Mouse (Mus musculus) midbrain, embryonic 16.5 days (tissue): ENCODE results near the gene Asrgl1. TPM values are rescaled to one million over a fixed set of nuclear protein-coding genes. Genes with fewer than 3 reads are reported as not detected.

Experiments used
- ATAC-seq: fragments of 200-750 bp; cut with Nextera tagmentation; 2 replicates; pipeline ENCODE4 v1.8.0; 2017; ENCODE audit warnings: moderate TSS enrichment
- H3K27ac ChIP-seq: fragments of 300-500 bp; sonication (generic); 2 replicates; pipeline ENCODE4 v1.5.1; 2014; ENCODE audit warnings: mild to moderate bottlenecking, low read length, mixed read lengths
- H3K27me3 ChIP-seq: fragments of 300-500 bp; sonication (generic); 2 replicates; pipeline ENCODE4 v1.6.1; 2014; ENCODE audit warnings: low read depth, low read length, mixed read lengths; ENCODE audit not compliant: control insufficient read depth, insufficient read depth
- H3K36me3 ChIP-seq: fragments of 300-500 bp; sonication (generic); 2 replicates; pipeline ENCODE4 v1.6.1; 2014; ENCODE audit warnings: mild to moderate bottlenecking, low read length, moderate library complexity, mixed read lengths; ENCODE audit not compliant: control insufficient read depth, insufficient read depth
- H3K4me1 ChIP-seq: fragments of 300-500 bp; sonication (generic); 2 replicates; pipeline ENCODE4 v1.6.1; 2014; ENCODE audit warnings: mild to moderate bottlenecking, low read length, mixed read lengths; ENCODE audit not compliant: control insufficient read depth, insufficient read depth
- H3K4me2 ChIP-seq: fragments of 300-500 bp; sonication (generic); 2 replicates; pipeline ENCODE4 v1.6.1; 2014; ENCODE audit warnings: mild to moderate bottlenecking, low read length, mixed read lengths
- H3K4me3 ChIP-seq: fragments of 300-500 bp; sonication (generic); 2 replicates; pipeline ENCODE4 v1.5.1; 2014; ENCODE audit warnings: low read depth, mild to moderate bottlenecking, low read length, moderate library complexity, mixed read lengths
- H3K9ac ChIP-seq: fragments of 300-500 bp; sonication (generic); 2 replicates; pipeline ENCODE4 v1.6.1; 2014; ENCODE audit warnings: low read depth, low read length, mixed read lengths
- H3K9me3 ChIP-seq: fragments of 300-500 bp; sonication (generic); replicated peaks from 2 replicates; pipeline ENCODE4 v1.6.1; 2014; ENCODE audit warnings: mild to moderate bottlenecking, low read length, mixed read lengths; ENCODE audit not compliant: control insufficient read depth, poor library complexity, severe bottlenecking
- WGBS: fragments of 180-500 bp; shearing (Covaris S2); extraction: QIAGEN DNeasy Blood & Tissue Kit; methylation state at CpG from one replicate; pipeline ENCODE4 v1.1.7; 2014; 5-methylcytosine and 5-hydroxymethylcytosine counted together
- polyA plus RNA-seq: library from polyadenylated mRNA; unstranded; fragments of >200 nt; fragmentation: Nextera tagmentation; extraction: Ambion mirVana; gene quantifications from 2 replicates; pipeline ENCODE4 v1.2.1, GENCODE M21; 2015

The Asrgl1 gene
- polyA plus RNA-seq, 1 experiment from 2014 or later: 31.8 TPM

GRCm38 (mm10) chr19:9107379-9107755, 28.1 kb downstream of the Asrgl1 start:
- Histone ChIP-seq H3K27ac (no peak overlapping the region), H3K4me1 (no peaks in the 10 kb centered on the region), H3K9me3 (no peaks in the 10 kb centered on the region), H3K27me3 (no peaks in the 10 kb centered on the region), H3K9ac (no peak overlapping the region), H3K4me2 (no peak overlapping the region), H3K4me3 (no peak overlapping the region), H3K36me3 (0 out of 2 replicates have a peak, but pooled peaks cover 3% of the 10 kb centered on the region)
- 69% methylated on average over 1 of the region's 1 CpGs for WGBS
- ATAC-seq: no peak

- H3K4me3 ChIP-seq: no peak overlapping the region
- no peaks in the 10 kb centered on the region for H3K27me3 ChIP-seq
- 65% methylated on average over 4 of the region's 4 CpGs for WGBS
- no peaks in the 10 kb centered on the region for H3K36me3 ChIP-seq
- no peak overlapping the region for H3K27ac ChIP-seq
- ATAC-seq: no peak
- H3K4me1 ChIP-seq: no peaks in the 10 kb centered on the region
- H3K4me2 ChIP-seq: no peak overlapping the region
- H3K9ac ChIP-seq: no peak overlapping the region
- H3K9me3 ChIP-seq: no peaks in the 10 kb centered on the region
Observed at GRCm38 (mm10) chr19:9106751-9107378, 28.6 kb downstream of the Asrgl1 start.

GRCm38 (mm10) chr19:9106096-9106495, 29.3 kb downstream of the Asrgl1 start:
- no peak for ATAC-seq
- no peaks in the 10 kb centered on the region for H3K27me3 ChIP-seq
- no peaks in the 10 kb centered on the region for H3K9me3 ChIP-seq
- H3K27ac ChIP-seq: no peak overlapping the region
- no peak overlapping the region for H3K4me3 ChIP-seq
- no peaks in the 10 kb centered on the region for H3K36me3 ChIP-seq
- no peaks in the 10 kb centered on the region for H3K4me1 ChIP-seq
- H3K9ac ChIP-seq: no peak overlapping the region
- 71% methylated on average over 5 of the region's 5 CpGs for WGBS
- H3K4me2 ChIP-seq: no peak overlapping the region

GRCm38 (mm10) chr19:9105101-9105685, 30.2 kb downstream of the Asrgl1 start:
- Histone ChIP-seq H3K4me2 (no peak overlapping the region), H3K9ac (no peak overlapping the region), H3K27ac (no peak overlapping the region), H3K4me1 (no peaks in the 10 kb centered on the region), H3K4me3 (no peak overlapping the region), H3K9me3 (no peaks in the 10 kb centered on the region), H3K36me3 (no peaks in the 10 kb centered on the region), H3K27me3 (no peaks in the 10 kb centered on the region)
- 70% methylated on average over 3 of the region's 3 CpGs for WGBS
- no peak for ATAC-seq

GRCm38 (mm10) chr19:9103986-9104385, 31.4 kb downstream of the Asrgl1 start:
- no peak overlapping the region for H3K4me2 ChIP-seq

GRCm38 (mm10) chr19:9101062-9101457, 34.4 kb downstream of the Asrgl1 start:
- no peak overlapping the region for H3K4me2 ChIP-seq
- no peak overlapping the region for H3K27ac ChIP-seq
- no peaks in the 10 kb centered on the region for H3K27me3 ChIP-seq
- no peaks in the 10 kb centered on the region for H3K4me1 ChIP-seq
- ATAC-seq: no peak
- H3K36me3 ChIP-seq: no peaks in the 10 kb centered on the region
- no peak overlapping the region for H3K9ac ChIP-seq
- 64% methylated on average over 2 of the region's 2 CpGs for WGBS
- H3K4me3 ChIP-seq: no peak overlapping the region
- H3K9me3 ChIP-seq: no peaks in the 10 kb centered on the region

More at GRCm38 (mm10) chr19:9103986-9104385, 31.4 kb downstream of the Asrgl1 start:
- Histone ChIP-seq H3K27ac (no peak overlapping the region), H3K36me3 (no peaks in the 10 kb centered on the region), H3K4me1 (no peaks in the 10 kb centered on the region), H3K27me3 (no peaks in the 10 kb centered on the region), H3K4me3 (no peak overlapping the region), H3K9ac (no peak overlapping the region), H3K9me3 (no peaks in the 10 kb centered on the region)
- 74% methylated on average over 4 of the region's 4 CpGs for WGBS
- ATAC-seq: no peak

GRCm38 (mm10) chr19:9100297-9101061, 35.0 kb downstream of the Asrgl1 start:
- H3K9me3 ChIP-seq: no peaks in the 10 kb centered on the region
- H3K27me3 ChIP-seq: no peaks in the 10 kb centered on the region
- no peaks in the 10 kb centered on the region for H3K4me1 ChIP-seq
- no peak overlapping the region for H3K27ac ChIP-seq
- no peak overlapping the region for H3K4me3 ChIP-seq
- no peak overlapping the region for H3K9ac ChIP-seq
- WGBS: 84% methylated on average over 17 of the region's 17 CpGs
- H3K36me3 ChIP-seq: no peaks in the 10 kb centered on the region
- no peak overlapping the region for H3K4me2 ChIP-seq
- no peak for ATAC-seq

- Histone ChIP-seq H3K9me3 (no peaks in the 10 kb centered on the region), H3K9ac (no peak overlapping the region), H3K27me3 (no peaks in the 10 kb centered on the region), H3K4me2 (no peak overlapping the region), H3K4me1 (no peaks in the 10 kb centered on the region), H3K36me3 (no peaks in the 10 kb centered on the region), H3K27ac (no peak overlapping the region), H3K4me3 (no peak overlapping the region)
- no peak for ATAC-seq
- WGBS: 88% methylated on average over 8 of the region's 8 CpGs
Observed at GRCm38 (mm10) chr19:9099751-9100150, 35.7 kb downstream of the Asrgl1 start.

- no peaks in the 10 kb centered on the region for H3K27me3 ChIP-seq
- H3K9ac ChIP-seq: no peak overlapping the region
- H3K4me2 ChIP-seq: no peak overlapping the region
- H3K36me3 ChIP-seq: no peaks in the 10 kb centered on the region
- ATAC-seq: no peak
- WGBS: 86% methylated on average over 13 of the region's 13 CpGs
- H3K4me1 ChIP-seq: no peaks in the 10 kb centered on the region
- H3K27ac ChIP-seq: no peak overlapping the region
- H3K4me3 ChIP-seq: no peak overlapping the region
- no peaks in the 10 kb centered on the region for H3K9me3 ChIP-seq
Observed at GRCm38 (mm10) chr19:9097441-9097840, 38.0 kb downstream of the Asrgl1 start.
